Mouse (Mus musculus): ENCODE measurements at regions not wholly inside any gene's neighbourhood (a gene's known extent, or its start where the extent isn't known, plus 50 kb on each side); places are given as distances from the start of the nearest gene placed in this dataset.

GRCm38 (mm10) chr19:50908751-50909150, 230.3 kb upstream of the Sorcs1 start:
- H3K4me1 ChIP-seq (ENCODE audit: control insufficient read depth, insufficient read depth, low read length), result no peaks in the 10 kb centered on the region
- H3K27ac ChIP-seq (ENCODE audit: insufficient read depth, low read length), result no peak overlapping the region
- H3K4me3 ChIP-seq (ENCODE audit: insufficient read depth, low read length), result no peak overlapping the region
- no peak for TF ChIP-seq CTCF (IDR thresholded peaks at IDR 0.05; ENCODE audit: extremely low read depth, insufficient read depth, low read length)

GRCm38 (mm10) chr19:50893755-50894154, 215.3 kb upstream of the Sorcs1 start:
- Histone ChIP-seq H3K4me1 (ENCODE audit: control insufficient read depth, insufficient read depth, low read length) (no peaks in the 10 kb centered on the region), H3K27ac (ENCODE audit: insufficient read depth, low read length) (no peak overlapping the region), H3K4me3 (ENCODE audit: insufficient read depth, low read length) (no peak overlapping the region)
- TF ChIP-seq CTCF (IDR thresholded peaks at IDR 0.05; ENCODE audit: extremely low read depth, insufficient read depth, low read length) (no peak), POLR2A (IDR thresholded peaks at IDR 0.05; ENCODE audit: extremely low read depth, insufficient read depth, low read length) (no peak)

- Histone ChIP-seq H3K4me1 (ENCODE audit: control insufficient read depth, insufficient read depth, low read length) (no peaks in the 10 kb centered on the region), H3K4me3 (ENCODE audit: insufficient read depth, low read length) (no peak overlapping the region), H3K27ac (ENCODE audit: insufficient read depth, low read length) (no peak overlapping the region)
- no peak for TF ChIP-seq POLR2A (IDR thresholded peaks at IDR 0.05; ENCODE audit: extremely low read depth, insufficient read depth, low read length)
- TF ChIP-seq CTCF (IDR thresholded peaks at IDR 0.05; ENCODE audit: extremely low read depth, insufficient read depth, low read length), result no peak
Measured at GRCm38 (mm10) chr19:50872661-50873060, 194.2 kb upstream of the Sorcs1 start.

- no peak overlapping the region for H3K27ac ChIP-seq (ENCODE audit: insufficient read depth, low read length)
- H3K4me1 ChIP-seq (ENCODE audit: control insufficient read depth, insufficient read depth, low read length), result no peaks in the 10 kb centered on the region
- H3K4me3 ChIP-seq (ENCODE audit: insufficient read depth, low read length), result no peak overlapping the region
- TF ChIP-seq POLR2A (IDR thresholded peaks at IDR 0.05; ENCODE audit: extremely low read depth, insufficient read depth, low read length) (no peak), CTCF (IDR thresholded peaks at IDR 0.05; ENCODE audit: extremely low read depth, insufficient read depth, low read length) (no peak)
Measured at GRCm38 (mm10) chr19:50872144-50872543, 193.7 kb upstream of the Sorcs1 start.

GRCm38 (mm10) chr19:50854854-50855253, 176.4 kb upstream of the Sorcs1 start:
- Histone ChIP-seq H3K4me1 (ENCODE audit: control insufficient read depth, insufficient read depth, low read length) (no peaks in the 10 kb centered on the region), H3K4me3 (ENCODE audit: insufficient read depth, low read length) (no peak overlapping the region), H3K27ac (ENCODE audit: insufficient read depth, low read length) (no peak overlapping the region)
- TF ChIP-seq POLR2A (IDR thresholded peaks at IDR 0.05; ENCODE audit: extremely low read depth, insufficient read depth, low read length) (no peak), CTCF (IDR thresholded peaks at IDR 0.05; ENCODE audit: extremely low read depth, insufficient read depth, low read length) (no peak)

DNA sequence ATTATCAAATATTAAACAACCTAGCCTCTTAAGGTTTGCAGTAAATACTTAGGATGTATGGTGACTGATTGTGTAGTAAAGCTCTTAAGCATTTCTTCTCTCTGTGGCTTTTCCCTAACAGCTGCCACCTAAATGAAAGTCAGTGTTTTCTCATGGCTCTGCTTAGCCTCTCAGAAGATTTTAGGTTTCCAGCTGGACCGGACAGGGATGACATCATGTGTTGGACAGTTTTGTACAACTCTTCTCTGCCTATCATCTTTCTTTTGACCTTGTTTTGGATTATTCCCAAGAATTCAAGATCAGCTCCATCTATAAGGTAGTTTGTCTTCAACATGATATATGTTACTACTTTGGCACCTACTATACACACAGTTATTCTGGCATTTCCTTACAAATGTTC, 162.1 kb upstream of the Sorcs1 start:
- no peak for TF ChIP-seq CTCF (IDR thresholded peaks at IDR 0.05; ENCODE audit: extremely low read depth, insufficient read depth, low read length)
- TF ChIP-seq POLR2A (IDR thresholded peaks at IDR 0.05; ENCODE audit: extremely low read depth, insufficient read depth, low read length), result no peak
- Histone ChIP-seq H3K4me1 (ENCODE audit: control insufficient read depth, insufficient read depth, low read length) (no peaks in the 10 kb centered on the region), H3K4me3 (ENCODE audit: insufficient read depth, low read length) (no peak overlapping the region), H3K27ac (ENCODE audit: insufficient read depth, low read length) (no peak overlapping the region)
